Mouse (Mus musculus): Measurements from ENCODE around the gene Med25.

DNA sequence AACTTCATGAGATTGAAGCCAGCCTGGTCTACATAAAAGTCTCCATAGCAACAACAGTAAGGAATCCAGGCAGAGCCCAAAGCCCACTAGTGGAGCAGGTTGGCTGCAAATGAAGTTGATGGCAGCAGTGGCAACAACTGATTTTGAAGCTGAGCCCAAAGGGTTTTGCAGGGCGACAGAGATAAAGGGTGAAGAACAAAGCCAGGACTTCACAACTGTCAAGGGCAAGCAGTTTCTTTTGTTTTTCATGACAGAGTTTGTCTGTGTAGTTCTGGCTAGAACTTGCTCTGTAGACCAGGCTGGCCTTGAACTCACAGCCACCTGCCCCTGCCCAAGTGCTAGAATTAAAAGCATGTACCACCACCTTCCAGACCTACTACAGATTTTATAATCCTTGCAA lies 21.3 kb downstream of the Med25 start:
- no peak for TF ChIP-seq CTCF (IDR thresholded peaks at IDR 0.05; ENCODE audit: insufficient read depth, low read length)
- TF ChIP-seq POLR2A (IDR thresholded peaks at IDR 0.05; ENCODE audit: borderline replicate concordance, extremely low read depth, low read depth, low read length) = no peak

Measured in lung, adult 2 months (tissue).